Mouse (Mus musculus): ENCODE data around the gene Esam.

Esam gene

DNA sequence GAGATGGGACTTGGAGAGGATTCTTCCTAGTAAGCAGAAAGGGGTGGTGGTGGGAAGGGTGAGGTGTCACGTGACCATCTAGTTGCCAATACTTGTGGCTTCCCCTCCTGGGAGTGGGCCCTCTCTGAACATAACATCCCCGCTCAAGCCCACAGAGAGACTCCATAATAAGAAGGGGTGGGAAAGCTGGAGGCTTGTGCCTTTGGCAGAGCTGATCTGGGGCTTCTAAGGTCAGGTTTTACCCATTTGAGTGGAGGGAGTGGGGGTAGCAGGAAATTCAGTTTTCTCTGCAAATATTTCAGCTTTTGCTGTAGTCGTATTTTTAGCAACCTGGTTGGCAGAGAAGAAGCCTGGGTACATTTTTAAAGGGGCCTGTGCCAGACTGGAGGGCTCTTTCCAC is 28.5 kb downstream of the Esam start:
- DNase-seq, result peak; percentile 82

DNA sequence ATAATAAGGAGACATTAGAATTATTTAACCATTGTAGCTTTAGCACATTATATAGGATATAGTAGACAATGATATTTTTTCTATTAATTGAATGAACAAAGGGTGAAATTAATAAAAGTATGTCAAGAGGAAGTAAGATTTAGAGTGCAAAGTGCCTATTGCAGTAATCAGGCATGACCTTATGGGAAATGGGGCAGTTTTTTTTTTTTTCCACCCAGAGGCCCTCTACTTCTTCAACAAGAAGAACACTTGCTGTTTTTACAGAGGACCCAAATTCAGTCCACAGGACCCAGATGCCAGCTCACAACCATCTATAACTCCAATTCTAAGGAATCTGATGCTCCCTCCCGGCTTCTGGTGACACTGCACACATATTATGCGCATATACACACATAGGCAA is 32.7 kb downstream of the Esam start:
- peak; percentile 64 for DNase-seq

DNA sequence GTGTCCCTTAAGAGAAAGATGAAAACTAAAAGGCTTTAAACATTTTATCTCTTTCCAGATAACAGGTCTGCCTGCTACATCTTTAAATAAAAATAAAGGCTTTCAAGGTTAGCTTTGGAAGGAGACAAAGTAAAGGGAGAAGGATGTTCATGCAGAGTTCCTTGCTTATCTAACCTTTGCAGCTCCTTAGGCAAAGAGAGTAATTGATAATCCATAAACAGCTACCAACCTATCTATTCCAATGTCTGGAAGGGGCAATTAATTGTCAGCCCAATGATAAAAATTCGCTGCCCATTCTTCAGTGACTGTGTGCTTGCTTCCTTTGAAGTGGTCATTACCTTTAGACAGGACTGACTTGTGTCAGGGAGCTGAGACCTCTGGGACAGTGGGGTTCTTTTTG is 35.9 kb downstream of the Esam start:
- DNase-seq, result no peak

DNA sequence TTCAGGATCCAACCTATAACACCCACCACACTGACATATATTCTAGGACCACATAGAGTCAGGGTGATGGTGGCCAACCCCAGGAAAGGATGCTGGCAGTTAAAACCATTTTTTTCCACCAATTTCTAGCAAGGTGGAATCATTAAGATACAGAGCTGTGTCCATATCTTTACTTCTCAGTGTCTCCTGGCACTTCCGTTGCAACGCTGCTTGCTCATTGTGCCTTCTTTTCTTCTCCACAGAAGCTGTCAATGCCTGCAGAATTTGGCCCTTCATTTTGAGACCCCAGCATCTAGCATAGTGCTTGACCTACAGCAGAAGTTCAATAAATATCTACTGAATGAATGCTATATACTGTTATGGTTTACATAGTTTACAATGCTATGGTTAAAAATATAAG is 39.1 kb downstream of the Esam start:
- no peak for DNase-seq

DNA sequence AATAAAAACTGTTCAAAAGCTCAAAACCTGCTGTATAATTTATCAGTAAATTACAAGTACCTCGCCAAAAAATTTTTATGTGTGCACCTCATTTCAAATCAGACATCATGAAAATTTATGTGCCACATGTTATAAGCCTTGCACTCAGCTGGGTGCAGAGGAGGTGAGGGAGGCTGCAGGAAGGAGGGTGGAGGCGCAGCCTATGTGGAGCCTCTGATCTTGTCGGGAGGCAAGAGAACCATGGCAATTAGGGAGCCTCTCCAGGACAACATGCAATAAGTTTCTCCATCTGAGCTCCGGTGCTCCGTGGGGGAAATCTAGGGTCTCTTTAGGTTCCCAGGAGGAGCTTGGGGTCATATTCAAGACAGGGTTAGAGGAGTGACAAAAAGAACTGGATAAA is 39.6 kb downstream of the Esam start:
- peak; percentile 86 for DNase-seq

DNA sequence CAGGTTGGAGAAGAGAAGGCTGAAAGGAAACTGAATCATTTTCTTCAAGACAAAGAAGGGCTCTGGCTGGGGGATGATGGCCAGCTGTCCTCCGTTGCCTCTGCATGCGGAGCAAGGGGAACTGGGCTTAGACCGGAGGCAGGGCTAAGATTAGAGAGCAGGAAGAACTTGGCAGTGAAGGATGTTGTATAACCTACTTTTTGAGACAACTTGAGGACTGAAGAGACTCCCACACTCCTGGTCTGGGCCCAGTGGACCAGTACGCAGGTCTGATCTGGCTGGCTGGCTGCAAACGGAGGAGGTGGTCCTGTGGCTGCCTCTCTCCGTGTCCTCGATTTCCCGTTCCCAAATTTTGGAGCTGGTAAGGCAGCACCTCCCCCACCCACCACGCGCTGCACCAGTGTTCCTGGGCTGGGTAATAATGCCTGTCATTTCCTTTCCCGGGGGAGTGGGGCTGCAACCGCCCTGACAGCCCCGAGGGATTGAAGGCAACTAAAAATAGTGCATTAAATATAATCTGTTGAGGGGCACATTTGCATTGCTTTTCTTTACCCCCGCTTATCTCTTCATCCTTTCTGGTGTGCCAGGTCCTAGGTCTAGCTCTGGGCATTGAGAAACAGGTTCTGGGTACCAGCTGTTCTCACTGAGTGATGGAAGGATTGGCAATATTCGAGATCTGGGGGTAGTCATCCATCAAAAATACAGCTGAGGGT is 40.2 kb downstream of the Esam start:
- peak; percentile 97 for DNase-seq

DNA sequence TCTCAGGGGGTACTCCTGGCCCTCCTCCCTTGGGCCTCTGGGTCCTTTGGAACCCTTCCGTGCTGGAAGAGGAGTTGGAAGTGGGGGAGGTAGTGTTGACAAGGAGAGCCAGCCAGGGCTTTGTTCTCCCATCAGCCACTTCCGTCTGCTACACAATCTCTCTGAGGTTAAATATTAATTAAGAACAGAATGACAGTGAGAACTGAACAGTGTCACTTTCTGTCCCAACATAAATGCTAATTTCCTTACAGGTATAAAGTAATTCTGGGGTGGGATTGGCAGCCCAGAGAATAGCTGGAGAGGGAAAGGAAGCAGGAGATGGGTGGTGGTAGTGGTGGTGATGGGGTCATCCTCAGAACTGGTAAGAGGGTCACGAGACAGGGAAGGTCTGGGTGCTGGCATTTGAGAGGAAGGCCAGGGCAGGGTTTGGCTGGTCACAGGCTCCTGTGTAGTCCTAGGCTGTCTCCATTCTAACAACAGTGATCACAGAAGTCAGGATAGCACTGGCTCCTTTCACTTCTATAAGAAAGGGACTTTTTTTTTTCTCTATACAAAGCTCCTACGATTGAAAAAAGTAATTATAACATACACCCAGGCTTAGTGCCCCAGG is 40.8 kb downstream of the Esam start:
- peak; percentile 93 for DNase-seq

DNA sequence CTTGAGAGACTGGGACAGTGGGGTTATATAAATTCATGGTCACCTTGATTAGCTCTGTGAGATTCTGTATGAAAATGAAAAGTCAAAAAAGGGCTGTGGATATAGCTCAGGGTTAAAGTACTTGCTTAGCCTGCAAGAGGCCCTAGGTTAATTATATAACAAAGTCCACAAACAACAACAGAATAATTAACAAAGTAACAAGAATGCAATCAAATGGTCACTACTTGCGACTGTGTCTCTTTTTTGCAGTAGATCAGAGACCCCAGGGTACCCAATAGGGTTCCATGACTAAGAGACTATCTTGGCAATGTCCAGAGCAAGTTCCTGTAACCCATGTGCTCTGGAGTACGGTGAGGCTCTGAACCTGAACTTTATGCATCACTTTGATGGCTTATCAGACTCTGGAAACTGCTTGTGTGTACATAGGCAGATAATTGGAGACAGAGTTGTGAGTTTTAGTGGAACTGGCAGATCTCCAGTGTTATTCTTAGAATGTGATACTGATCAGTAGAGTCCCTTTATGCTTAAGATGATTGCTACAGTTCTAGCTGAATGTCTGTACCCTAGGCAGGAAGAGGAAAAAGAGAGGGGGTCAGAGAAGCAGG is 41.5 kb downstream of the Esam start:
- no peak for DNase-seq

DNA sequence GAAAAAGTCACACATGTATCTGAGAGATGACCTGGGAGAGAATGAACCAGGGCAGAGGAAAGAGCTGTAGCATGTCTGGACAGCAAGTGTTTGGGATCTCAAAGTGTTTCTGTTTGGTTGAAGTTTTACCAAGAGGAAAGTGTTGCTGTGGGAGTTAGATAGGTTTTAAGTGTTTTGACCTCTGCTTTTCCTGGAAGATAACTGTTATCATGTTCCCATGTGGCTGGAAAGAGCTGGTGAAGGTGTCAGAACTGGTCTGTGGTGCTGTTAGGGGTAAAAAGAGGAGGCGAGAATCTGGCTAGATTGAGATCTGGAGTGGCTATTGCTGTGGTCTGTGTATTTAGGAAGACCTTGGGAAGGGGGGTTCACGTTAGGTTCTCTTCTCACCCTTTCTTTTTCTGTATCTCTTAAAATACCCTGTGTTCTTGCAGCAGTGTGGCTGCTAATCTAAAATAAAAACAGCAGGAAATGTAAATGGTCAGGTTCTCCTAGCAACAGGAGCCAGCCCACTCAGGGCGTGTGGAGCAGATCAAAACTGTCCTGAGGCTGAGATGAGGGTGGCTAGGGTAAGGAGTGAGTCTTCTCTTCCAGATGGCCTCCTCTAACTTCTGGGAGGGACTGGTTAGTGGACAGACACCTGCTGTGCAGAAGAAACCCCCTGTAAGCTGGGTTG is 44.5 kb downstream of the Esam start:
- peak; percentile 88 for DNase-seq

DNA sequence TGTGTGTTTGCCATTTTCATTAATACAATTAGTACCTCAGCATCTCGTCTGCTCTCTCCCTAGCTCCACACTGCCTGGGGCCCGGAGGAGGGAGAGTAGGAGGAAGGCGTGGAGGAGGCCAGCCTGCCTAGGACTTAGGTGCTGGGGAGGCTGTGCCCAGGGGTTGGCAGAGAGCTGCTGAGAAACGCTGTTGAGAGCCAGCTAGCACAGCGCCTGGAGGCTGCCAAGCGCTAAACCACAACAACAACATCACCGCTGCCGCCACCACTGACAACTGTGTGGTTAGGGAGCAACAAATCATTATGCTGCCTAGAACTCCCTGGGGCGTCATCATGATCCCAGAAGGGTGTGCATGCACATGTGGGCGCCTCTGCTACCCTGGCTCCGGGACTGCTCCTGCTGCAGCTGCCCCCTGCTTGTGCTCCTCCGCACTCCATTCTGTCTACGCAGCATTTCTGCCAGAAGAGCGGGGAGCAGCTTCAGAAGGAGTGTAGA is 48.6 kb downstream of the Esam start:
- no peak for DNase-seq

DNA sequence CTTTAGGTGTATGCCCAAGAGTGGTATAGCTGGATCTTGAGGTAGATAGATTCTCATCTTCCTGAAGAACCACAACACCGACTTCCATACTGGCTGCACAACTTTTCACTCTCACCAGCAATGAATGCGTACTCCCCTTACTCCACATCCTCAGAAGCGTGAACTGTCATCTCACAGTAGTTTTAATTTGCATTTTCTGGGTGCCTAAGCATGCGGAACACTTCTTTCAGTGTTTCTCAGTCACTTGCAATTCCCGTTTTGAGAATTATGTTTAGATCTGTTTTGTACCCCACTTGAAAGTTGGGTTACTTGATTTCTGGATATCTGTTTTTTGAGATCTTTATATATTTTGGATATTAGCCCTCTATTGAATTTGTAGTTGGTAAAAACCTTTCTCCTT is 55.7 kb downstream of the Esam start:
- no peak for DNase-seq

DNA sequence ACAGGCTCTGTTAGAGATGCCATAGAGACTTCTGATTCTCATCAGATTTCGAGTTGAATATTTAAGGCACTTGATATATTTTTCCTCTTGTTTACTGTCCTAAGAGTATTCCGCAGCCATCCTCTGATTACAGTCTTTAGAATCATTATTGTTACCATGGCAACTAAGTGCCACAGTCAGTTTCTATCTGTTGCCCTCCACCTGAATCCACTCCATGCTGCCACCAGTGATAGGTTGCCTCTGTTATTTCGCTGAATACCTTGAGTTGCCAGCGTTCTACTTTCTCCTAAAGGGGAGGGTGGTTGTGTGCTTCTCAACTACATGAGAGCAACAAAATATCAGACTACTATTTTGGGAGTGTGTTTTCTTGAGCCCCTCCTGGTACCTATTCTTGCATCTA is 58.8 kb downstream of the Esam start:
- DNase-seq, result no peak
